Mouse (Mus musculus): Measurements from ENCODE around the gene Obsl1.

DNA sequence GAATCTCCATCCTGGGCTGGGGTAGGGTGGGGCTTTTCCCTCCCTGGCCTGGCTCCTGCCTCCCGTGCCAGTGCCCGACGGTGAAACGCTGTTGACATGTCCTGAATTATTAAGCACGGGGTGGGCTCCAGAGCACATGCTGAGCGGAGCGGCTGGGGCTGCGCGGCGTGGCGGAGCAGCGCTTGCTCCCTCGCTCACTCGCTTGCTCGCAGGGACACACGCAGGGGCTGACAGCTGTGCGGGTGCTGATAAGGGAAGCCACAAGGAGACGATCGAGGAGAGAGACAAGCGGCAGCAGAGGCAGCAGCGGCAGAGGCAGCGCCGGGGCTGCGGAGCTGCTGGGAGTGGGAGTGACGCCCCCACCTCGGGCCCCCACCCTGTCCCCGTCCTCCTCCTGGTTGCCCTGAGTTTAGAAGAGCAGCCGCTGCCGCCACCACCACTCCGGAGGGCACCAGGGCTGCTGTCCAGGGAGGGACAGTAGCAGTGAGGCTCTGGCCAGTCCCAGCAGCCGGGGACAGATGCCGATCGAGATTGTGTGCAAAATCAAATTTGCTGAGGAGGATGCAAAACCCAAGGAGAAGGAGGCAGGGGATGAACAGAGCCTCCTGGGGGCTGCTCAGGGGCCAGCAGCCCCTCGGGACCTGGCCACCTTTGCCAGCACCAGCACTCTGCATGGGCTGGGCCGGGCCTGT lies 55.8 kb downstream of the Obsl1 start, which contains the start of gene Asic4:
- TF ChIP-seq CTCF (IDR thresholded peaks at IDR 0.05) (no peak), POLR2A (IDR thresholded peaks at IDR 0.05; ENCODE audit: insufficient read depth, low read depth, low read length) (no peak), EP300 (IDR thresholded peaks at IDR 0.05; ENCODE audit: insufficient read depth, low read depth, low read length) (no peak)

Measured in heart, adult 2 months (tissue).